Mouse (Mus musculus): ENCODE data around the gene Synrg. TPM values are rescaled to one million over a fixed set of nuclear protein-coding genes. Genes with fewer than 3 reads are reported as not detected.

Gene Synrg
- polyA plus RNA-seq, 1 experiment: 26.6 TPM

- Histone ChIP-seq H3K4me3 (replicated peaks; ENCODE audit: insufficient read depth, low read depth, low read length) (no peak overlapping the region), H3K27ac (ENCODE audit: insufficient read depth, low read length) (no peak overlapping the region), H3K4me1 (ENCODE audit: control insufficient read depth, insufficient read depth, low read length) (peaks cover 13% of the 10 kb centered on the region; the same call in 1 of the 2 replicates), H3K27me3 (ENCODE audit: control insufficient read depth, insufficient read depth, low read length) (no peaks in the 10 kb centered on the region)
- no peak for DNase-seq
- TF ChIP-seq CTCF (IDR thresholded peaks at IDR 0.05; ENCODE audit: borderline replicate concordance, insufficient read depth, low read depth, low read length): no peak
- TF ChIP-seq POLR2A (IDR thresholded peaks at IDR 0.05; ENCODE audit: borderline replicate concordance, insufficient read depth, low read length): no peak
- 64% methylated on average over 9 of the region's 9 CpGs for WGBS
Measured at GRCm38 (mm10) chr11:84010411-84010810, 46.2 kb downstream of the Synrg start.

- Histone ChIP-seq H3K4me1 (ENCODE audit: control insufficient read depth, insufficient read depth, low read length) (peaks cover 13% of the 10 kb centered on the region; the same call in 1 of the 2 replicates), H3K27ac (ENCODE audit: insufficient read depth, low read length) (no peak overlapping the region), H3K4me3 (replicated peaks; ENCODE audit: insufficient read depth, low read depth, low read length) (no peak overlapping the region), H3K27me3 (ENCODE audit: control insufficient read depth, insufficient read depth, low read length) (no peaks in the 10 kb centered on the region)
- 46% methylated on average over 12 of the region's 12 CpGs for WGBS
- TF ChIP-seq CTCF (IDR thresholded peaks at IDR 0.05; ENCODE audit: borderline replicate concordance, insufficient read depth, low read depth, low read length): no peak
- DNase-seq: no peak
Measured at GRCm38 (mm10) chr11:84011050-84011449, 46.8 kb downstream of the Synrg start.

DNA sequence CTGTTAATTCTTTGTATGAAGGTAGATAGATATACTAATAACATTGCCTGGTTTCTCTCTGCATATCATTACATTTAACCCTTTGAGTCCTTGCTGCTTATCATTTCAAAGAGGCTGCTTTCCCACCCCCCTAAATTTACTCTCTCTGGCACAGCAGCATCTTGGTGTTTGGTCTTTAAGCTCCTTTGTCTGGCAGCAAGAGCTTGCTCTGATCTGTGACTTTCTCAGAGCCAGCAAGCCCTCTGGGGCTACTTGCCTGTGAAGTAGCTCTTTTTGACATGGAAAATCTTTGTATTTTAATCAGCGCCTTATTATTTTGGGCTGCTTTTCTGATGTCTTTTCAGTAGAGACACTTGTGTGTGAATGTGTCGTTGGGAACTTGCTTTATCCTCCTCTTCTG, 47.3 kb downstream of the Synrg start:
- no peak overlapping the region for H3K4me3 ChIP-seq (replicated peaks; ENCODE audit: insufficient read depth, low read depth, low read length)
- H3K27me3 ChIP-seq (ENCODE audit: control insufficient read depth, insufficient read depth, low read length): no peaks in the 10 kb centered on the region
- WGBS: 90% methylated on average over 2 of the region's 2 CpGs
- TF ChIP-seq CTCF (IDR thresholded peaks at IDR 0.05; ENCODE audit: borderline replicate concordance, insufficient read depth, low read depth, low read length) (no peak), POLR2A (IDR thresholded peaks at IDR 0.05; ENCODE audit: borderline replicate concordance, insufficient read depth, low read length) (no peak)
- no peak for DNase-seq
- H3K27ac ChIP-seq (ENCODE audit: insufficient read depth, low read length): no peak overlapping the region
- H3K4me1 ChIP-seq (ENCODE audit: control insufficient read depth, insufficient read depth, low read length): peaks cover 13% of the 10 kb centered on the region; the same call in 1 of the 2 replicates

DNA sequence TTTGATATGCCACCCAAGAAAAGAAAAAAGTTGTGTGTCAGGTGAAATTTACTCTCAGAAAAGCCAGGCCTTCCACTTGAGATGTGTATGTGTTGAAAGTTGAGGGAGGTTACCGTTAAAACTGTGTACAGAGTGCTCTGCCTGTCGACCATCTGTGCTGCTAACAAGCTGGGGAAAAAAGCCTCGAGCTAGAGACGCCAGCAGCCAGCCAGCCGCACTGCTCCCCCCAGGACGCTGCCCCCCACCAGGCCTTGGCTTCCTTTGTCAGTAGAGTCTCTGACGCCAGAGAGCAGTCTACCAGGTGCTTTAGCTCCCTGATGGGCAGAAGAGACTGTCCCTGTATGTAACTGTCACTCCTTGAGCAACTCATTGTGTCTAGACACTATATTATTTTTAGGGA, 48.9 kb downstream of the Synrg start:
- H3K4me3 ChIP-seq (replicated peaks; ENCODE audit: insufficient read depth, low read depth, low read length): no peak overlapping the region
- no peak for TF ChIP-seq POLR2A (IDR thresholded peaks at IDR 0.05; ENCODE audit: borderline replicate concordance, insufficient read depth, low read length)
- no peak for TF ChIP-seq CTCF (IDR thresholded peaks at IDR 0.05; ENCODE audit: borderline replicate concordance, insufficient read depth, low read depth, low read length)
- peaks cover 13% of the 10 kb centered on the region; the same call in 1 of the 2 replicates for H3K4me1 ChIP-seq (ENCODE audit: control insufficient read depth, insufficient read depth, low read length)
- DNase-seq: peak; percentile 69 to 75
- H3K27ac ChIP-seq (ENCODE audit: insufficient read depth, low read length): no peak overlapping the region
- H3K27me3 ChIP-seq (ENCODE audit: control insufficient read depth, insufficient read depth, low read length): no peaks in the 10 kb centered on the region
- 3% methylated on average over 7 of the region's 7 CpGs for WGBS

DNA sequence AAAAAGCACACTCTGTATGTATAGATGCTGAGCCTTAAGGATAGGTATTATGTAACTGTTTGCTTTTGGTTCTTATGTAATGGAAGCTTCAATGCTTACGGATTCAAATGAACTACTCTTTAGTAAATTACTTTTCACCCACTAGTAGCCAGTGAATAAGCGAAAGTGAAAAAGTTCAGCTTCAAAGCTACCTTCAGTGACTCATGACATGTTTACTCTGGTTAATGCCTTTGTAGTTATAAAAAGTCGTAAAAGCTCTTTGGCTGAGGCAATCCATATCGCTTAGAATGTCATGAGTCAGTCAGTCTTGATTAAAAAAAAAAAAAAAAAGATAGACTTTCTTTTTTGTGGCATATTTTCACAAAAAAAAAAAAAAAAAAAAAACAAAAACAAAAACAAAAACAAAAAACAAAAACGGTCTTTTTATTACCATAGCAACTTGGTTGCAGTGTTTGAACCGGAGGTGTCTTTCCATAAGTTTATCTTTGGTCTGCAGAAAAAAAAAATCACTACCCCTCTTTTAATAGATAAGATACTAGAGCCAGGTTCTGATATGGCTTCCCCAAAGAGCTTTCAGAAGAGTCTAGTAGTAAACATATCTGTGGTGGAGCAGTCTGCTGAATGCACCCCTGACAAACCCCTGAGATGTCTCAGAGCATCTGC, 52.0 kb downstream of the Synrg start:
- Histone ChIP-seq H3K27me3 (ENCODE audit: control insufficient read depth, insufficient read depth, low read length) (no peaks in the 10 kb centered on the region), H3K4me3 (replicated peaks; ENCODE audit: insufficient read depth, low read depth, low read length) (no peak overlapping the region), H3K27ac (ENCODE audit: insufficient read depth, low read length) (no peak overlapping the region), H3K4me1 (ENCODE audit: control insufficient read depth, insufficient read depth, low read length) (peaks cover 13% of the 10 kb centered on the region)
- DNase-seq: no peak
- TF ChIP-seq CTCF (IDR thresholded peaks at IDR 0.05; ENCODE audit: borderline replicate concordance, insufficient read depth, low read depth, low read length): no peak
- TF ChIP-seq POLR2A (IDR thresholded peaks at IDR 0.05; ENCODE audit: borderline replicate concordance, insufficient read depth, low read length): no peak
- 93% methylated on average over 6 of the region's 6 CpGs for WGBS

DNA sequence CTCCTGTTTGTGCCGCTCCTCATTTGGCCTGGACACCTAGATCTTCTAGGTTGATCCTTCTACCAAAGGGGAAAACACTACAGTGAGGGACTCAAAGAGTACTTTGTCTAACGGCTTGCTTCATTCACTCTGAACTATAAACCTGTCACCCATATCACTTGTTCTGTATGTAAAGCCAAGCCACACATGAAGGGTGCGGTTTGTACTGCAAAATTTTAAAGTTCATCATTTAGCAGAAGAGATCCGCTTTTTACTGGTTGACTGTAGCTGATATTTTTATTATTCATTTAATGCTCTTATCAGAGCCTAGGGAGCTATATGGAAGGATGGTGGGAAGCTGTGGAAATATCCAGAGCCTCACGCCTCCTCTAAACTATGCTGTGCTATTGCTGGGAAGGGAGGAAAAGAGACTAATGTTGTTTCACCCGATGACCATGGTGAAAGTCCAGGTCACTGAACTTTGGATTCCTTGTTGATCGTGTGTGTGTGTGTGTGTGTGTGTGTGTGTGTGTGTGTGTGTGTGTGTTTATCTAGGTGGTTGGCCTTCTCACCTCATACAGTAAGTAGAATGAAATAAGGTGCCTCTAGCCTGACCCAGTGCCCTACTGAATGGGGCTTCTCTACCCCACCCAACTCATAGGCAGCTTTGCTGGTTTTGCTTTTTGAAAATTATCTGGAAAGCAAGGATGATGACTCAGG, 52.7 kb downstream of the Synrg start:
- Histone ChIP-seq H3K27me3 (ENCODE audit: control insufficient read depth, insufficient read depth, low read length) (no peaks in the 10 kb centered on the region), H3K27ac (ENCODE audit: insufficient read depth, low read length) (no peak overlapping the region), H3K4me1 (ENCODE audit: control insufficient read depth, insufficient read depth, low read length) (peaks cover 13% of the 10 kb centered on the region), H3K4me3 (replicated peaks; ENCODE audit: insufficient read depth, low read depth, low read length) (no peak overlapping the region)
- no peak for DNase-seq
- TF ChIP-seq CTCF (IDR thresholded peaks at IDR 0.05; ENCODE audit: borderline replicate concordance, insufficient read depth, low read depth, low read length) (no peak), POLR2A (IDR thresholded peaks at IDR 0.05; ENCODE audit: borderline replicate concordance, insufficient read depth, low read length) (no peak)
- 92% methylated on average over 7 of the region's 7 CpGs for WGBS

- WGBS: 96% methylated on average over 5 of the region's 5 CpGs
- H3K27me3 ChIP-seq (ENCODE audit: control insufficient read depth, insufficient read depth, low read length): no peaks in the 10 kb centered on the region
- DNase-seq: no peak
- H3K4me3 ChIP-seq (replicated peaks; ENCODE audit: insufficient read depth, low read depth, low read length): no peak overlapping the region
- TF ChIP-seq POLR2A (IDR thresholded peaks at IDR 0.05; ENCODE audit: borderline replicate concordance, insufficient read depth, low read length): no peak
- no peaks in the 10 kb centered on the region; the same call in 1 of the 2 replicates for H3K4me1 ChIP-seq (ENCODE audit: control insufficient read depth, insufficient read depth, low read length)
- no peak overlapping the region for H3K27ac ChIP-seq (ENCODE audit: insufficient read depth, low read length)
Measured at GRCm38 (mm10) chr11:84027231-84027630, 63.0 kb downstream of the Synrg start.

Data from cerebellum, adult 2 months (tissue).